Mouse (Mus musculus) megakaryocyte, embryonic 14.5 days (primary cell): ENCODE results near the gene Hoxb7.

Experiments
- FLI1 ChIP-seq: IDR thresholded peaks from 2 replicates; pipeline ENCODE4 v1.6.1; 2012; ENCODE audit warnings: low read length, inconsistent platforms, mixed read lengths
- GATA1 ChIP-seq: IDR thresholded peaks from 3 replicates; pipeline ENCODE4 v1.6.1; 2012; ENCODE audit warnings: mixed read lengths, low read length, inconsistent platforms, borderline replicate concordance

GRCm38 (mm10) chr11:96281855-96282570 lies 4.4 kb upstream of the Hoxb7 start, which contains the start of gene Hoxb8:
- TF ChIP-seq GATA1 (no peak), FLI1 (no peak)
